Mouse (Mus musculus) testis, postnatal 14 days (tissue): ENCODE results near the gene Sez6l.

ENCODE experiments used
- DNase-seq: peaks from one replicate; pipeline ENCODE4 v3.0.0; 2021; ENCODE audit warnings: low spot score

Gene Sez6l

GRCm38 (mm10) chr5:112533312-112534075 is 43.5 kb downstream of the Sez6l start:
- no peak for DNase-seq

DNA sequence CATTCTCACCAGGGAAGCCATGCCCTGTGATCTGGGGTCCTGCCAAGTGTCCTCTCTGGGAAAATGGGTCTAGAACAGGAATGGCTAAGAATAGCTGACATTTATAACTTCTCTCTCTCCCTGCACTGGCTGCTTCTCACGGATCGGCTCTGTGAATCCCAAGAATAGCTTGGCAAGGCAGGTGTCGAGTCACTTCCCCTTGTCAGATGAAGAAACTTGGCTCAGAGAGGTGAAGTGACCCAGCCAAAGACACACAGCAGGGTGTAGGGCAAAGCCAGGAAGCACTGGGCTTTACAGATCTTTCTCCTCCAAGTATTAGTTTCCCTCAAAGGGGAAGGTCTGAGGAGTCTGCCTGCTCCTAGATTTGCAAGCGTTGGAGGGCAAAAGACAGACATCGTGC is 44.1 kb downstream of the Sez6l start:
- DNase-seq = no peak

GRCm38 (mm10) chr5:112532210-112532609 is 44.8 kb downstream of the Sez6l start:
- DNase-seq = peak; percentile 59

DNA sequence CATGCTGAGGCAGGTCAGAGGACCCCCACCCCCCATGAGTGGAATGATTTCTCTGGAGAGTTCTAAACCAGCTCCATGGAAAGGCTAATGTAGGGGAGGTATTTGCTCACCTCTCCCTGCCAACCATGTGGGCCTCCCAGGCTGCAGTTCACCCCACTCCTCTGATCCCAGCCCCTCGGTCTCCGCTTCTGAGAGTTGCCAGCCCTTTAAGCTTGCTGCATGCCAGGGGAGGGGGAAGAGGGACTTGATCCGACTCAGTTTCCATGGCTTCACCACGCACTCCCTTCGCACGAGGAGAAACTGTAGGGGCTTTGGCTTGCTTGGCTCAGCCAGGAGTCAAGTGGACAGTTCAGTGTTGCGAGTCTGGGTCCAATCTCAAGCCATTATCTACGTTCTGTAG is 45.9 kb downstream of the Sez6l start:
- DNase-seq = no peak

- DNase-seq = no peak
Measured at GRCm38 (mm10) chr5:112526936-112527335, 50.0 kb downstream of the Sez6l start.

DNA sequence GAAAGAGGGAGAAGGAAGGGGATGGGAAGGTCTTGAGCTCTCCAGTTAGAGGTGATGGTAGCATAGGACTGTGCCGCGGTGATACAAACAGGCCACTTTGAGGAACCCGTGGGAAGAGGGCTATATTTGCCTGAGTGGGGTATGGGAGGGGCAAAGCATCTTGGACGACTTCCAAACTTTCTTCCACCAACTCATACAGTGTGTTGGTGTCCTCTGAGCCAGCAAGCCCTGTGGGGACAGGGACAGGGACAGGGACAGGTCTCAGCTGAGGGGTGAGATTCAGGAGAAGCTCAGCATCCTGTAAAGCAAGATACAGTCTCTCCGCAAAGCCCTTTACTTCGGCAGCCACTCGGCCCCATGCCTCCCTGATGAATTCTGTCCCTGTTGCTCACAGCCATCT is 50.5 kb downstream of the Sez6l start:
- no peak for DNase-seq

GRCm38 (mm10) chr5:112525980-112526379 is 51.0 kb downstream of the Sez6l start:
- DNase-seq = no peak

DNA sequence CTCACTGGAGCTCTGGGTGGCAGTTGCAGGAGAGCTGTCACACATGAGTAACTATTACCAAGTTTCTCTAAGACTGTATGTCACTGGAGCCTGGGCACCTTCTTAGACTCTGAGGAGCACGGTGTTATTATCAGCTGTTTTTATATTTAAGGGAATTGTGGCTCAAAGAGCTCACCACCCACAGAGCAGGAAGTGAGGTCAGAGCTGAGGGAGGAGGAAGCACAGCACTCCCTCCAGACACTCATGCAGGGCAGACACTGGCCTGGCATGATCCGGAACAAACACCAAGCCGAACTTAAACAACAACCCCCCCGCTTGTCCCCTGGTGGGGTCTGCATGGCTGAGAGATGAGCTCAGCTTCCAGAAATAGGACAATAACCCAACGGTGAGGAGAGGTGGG is 51.7 kb downstream of the Sez6l start:
- DNase-seq = no peak

DNA sequence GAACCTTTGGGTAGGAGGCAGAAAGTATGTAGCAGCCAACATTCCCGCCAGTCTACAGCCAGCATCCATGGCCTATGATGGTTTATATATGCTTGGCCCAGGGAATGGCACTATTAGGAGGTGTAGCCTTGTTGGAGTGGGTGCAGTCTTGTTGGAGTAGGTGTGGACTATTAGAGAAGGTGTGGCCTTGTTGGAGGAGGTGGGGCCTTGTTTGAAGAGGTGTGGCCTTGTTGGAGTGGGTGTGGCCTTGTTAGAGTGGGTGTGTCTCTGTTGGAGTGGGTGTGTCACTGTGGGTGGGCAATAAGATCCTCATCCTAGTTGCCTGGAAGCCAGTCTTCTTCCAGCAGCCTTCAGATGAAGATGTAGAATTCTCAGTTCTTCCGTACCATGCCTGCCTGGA is 53.2 kb downstream of the Sez6l start:
- DNase-seq = no peak

DNA sequence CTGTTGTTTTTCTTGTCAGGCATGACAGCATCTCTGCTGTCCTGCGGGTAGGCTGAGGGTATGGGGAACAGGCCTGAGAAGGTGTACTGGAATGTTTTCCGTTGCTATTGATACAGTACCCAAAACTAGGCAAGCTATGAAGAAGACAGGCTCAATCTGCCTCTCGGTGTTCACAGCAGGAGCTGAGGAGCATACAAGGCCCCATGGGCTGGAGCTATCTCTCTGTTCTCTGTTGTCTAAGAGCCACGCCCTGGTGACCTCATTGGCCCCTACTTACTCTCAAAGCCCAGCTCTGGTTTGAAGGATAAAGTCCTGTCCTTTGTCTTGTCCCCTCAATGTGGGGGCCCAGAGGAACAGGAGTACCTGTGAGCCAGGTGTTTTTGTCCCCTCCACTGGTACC is 53.7 kb downstream of the Sez6l start:
- DNase-seq = no peak

DNA sequence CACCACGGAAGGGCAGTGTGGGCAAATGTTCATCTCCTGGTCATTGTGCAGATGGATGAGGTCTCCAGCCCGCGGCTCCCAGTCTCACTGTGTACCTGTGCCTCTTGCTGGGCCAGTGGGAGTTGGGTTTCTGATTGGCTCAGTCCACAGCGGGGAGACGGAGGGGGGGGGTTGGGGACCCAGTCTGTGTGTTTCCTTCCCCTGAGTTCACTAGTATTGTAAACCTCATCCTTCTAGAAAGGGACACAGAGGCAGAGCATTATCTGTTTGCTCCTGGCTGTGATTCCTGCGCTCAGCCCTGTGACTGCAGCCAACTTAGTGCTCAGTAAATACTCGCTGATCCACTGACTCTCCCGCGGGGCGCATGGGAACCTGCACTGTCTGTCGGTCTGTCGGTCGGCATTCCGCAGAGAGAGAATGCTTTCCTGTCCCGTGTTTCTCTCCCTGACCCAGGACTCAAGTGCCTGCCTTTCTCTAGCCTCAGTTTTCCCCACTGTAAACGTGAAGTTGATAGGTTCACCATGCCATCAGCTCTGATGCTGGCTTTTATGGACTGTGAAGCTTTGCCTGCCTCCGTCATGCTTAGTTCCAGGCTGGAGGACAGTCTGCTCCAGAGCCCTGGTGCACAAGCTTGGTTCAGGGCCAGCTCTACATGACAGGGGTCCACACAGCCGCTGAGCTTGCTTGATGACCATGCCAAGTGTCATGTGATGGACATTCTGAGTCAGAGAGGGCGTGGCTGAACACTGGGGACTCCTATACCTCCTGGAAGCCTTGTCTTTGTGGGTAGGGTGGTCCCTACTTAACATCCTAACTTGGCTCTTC is 55.1 kb downstream of the Sez6l start:
- DNase-seq = no peak

DNA sequence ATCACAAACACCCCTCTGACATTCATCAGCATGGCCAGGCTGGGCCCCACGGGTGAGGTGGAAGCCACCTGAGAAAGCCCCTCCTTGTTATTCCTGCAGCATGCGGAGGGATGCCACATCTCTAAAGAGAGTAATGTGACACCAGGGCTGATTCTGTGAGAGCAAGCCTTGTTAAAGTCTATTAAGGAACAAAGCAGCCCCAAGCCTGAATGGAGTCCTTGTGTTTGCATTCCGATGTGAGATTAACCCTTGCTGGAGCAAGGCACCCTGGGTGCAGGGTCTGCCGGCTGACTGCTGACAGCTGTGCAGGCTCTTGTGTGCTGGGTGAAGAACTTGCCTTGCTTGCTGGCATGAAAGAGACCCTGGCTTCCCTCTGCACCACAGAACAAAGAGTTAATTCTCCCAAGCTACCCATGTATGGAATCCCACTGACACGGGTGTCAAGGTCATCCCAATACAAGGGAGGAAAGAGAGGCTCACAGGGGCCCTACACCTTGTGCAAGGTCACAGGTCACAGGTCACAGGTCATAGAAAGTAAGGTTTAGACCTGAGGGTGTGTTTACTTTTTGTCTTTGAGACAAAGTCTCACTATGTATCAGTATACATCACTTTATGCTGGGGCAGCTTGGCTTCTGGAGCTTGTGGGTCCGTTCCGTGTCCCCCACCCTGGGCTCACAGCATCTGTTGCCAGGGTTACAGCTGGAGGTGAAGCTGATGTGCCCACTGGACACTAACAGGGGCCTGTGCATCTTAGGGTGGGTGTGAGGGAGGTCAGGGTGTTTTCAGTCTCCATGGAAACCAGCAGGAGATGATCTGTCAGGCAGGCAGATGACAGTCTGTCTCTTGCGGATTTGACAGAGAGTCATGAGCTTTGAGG is 55.9 kb downstream of the Sez6l start:
- no peak for DNase-seq

- no peak for DNase-seq
Measured at GRCm38 (mm10) chr5:112518773-112519172, 58.2 kb downstream of the Sez6l start.

DNA sequence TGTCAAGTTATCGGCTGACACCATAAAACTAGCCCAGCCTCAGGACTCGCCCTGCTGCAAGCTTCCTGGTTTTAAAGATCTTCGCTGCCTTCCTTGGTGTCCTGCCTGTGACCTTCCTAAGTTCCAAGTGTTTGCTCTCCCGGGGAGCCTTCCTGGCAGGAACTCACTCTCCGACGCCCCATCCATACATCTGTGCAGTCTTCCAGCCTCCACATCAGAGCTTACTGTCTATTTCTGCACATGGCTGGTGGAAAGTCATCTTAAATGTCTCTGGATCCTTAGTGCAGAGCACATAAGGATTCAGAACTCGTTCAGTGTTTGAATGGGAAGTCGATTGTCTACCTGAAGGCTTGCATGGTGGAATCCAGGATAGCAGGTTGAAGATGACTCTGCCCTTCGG is 59.5 kb downstream of the Sez6l start:
- DNase-seq = no peak

DNA sequence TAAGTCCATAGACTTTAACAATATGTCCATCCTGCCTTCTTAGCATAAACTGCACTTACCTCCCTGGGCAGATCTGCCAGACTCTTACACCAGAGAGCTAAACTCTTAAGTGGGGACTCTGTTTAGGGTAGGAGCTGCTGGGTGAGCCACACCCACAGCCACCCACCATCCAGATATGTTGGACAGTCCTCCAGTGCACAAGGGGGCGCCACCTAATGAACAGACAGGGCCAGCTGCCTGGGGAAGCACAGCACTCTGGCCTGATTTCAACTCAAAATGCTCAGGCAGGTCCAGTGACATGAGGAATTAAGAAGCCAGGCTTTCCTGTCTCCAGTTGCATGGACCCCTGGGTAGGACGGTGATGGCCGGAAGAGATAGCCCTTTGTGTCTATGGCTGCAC is 60.5 kb downstream of the Sez6l start:
- no peak for DNase-seq

- DNase-seq = no peak
Measured at GRCm38 (mm10) chr5:112510351-112510750, 66.6 kb downstream of the Sez6l start.

- DNase-seq = no peak
Measured at GRCm38 (mm10) chr5:112509916-112510315, 67.1 kb downstream of the Sez6l start.

DNA sequence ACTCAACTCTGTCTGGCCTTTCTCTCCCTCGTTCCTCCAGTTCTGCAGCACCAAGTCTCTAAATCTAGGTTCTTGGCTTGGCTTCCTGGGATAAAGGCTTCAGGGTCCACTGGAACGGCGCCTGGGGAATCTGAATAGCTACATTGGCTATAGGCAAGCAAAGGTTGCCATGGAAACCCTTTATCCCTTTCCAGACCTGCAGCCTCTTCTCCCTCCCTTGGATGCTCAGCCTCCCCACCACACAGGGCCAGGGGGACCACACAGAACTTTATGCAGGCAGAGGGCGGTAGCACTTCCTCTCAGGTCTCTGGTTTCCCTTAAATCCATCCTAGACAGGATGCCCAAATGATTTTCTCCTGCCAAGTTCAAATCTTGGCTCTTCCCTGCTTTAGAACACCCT is 71.4 kb downstream of the Sez6l start:
- no peak for DNase-seq

- DNase-seq = no peak
Measured at GRCm38 (mm10) chr5:112501384-112501783, 75.6 kb downstream of the Sez6l start.

- no peak for DNase-seq
Measured at GRCm38 (mm10) chr5:112499918-112500682, 76.9 kb downstream of the Sez6l start.
